Mouse (Mus musculus) heart, postnatal 0 days (tissue): ENCODE data around the gene Vipr1. TPM values are rescaled to one million over a fixed set of nuclear protein-coding genes. Genes with fewer than 3 reads are reported as not detected.
A peak's percentile ranks its signal among the peaks of the same experiment; 100 is the strongest.

Experiments
- ATAC-seq: fragments of 200-750 bp; cut with Nextera tagmentation; 2 replicates; pipeline ENCODE4 v1.8.0; 2017; ENCODE audit warnings: low read depth, moderate number of reproducible peaks, moderate library complexity; ENCODE audit not compliant: insufficient read depth
- DNase-seq: peaks from one replicate; pipeline ENCODE4 v3.0.0-alpha.2; 2016; ENCODE audit warnings: low spot score
- H3K27ac ChIP-seq: fragments of 300-500 bp; sonication (generic); 2 replicates; pipeline ENCODE4 v1.5.1; 2014; ENCODE audit warnings: low read depth, mild to moderate bottlenecking
- H3K27me3 ChIP-seq: fragments of 300-500 bp; sonication (generic); 2 replicates; pipeline ENCODE4 v1.6.1; 2014; ENCODE audit warnings: low read length, mixed read lengths; ENCODE audit not compliant: control insufficient read depth, insufficient read depth
- H3K36me3 ChIP-seq: fragments of 300-500 bp; sonication (generic); replicated peaks from 2 replicates; pipeline ENCODE4 v1.6.1; 2014; ENCODE audit warnings: low read length, mixed read lengths; ENCODE audit not compliant: control insufficient read depth, insufficient read depth
- H3K4me1 ChIP-seq: fragments of 300-500 bp; sonication (generic); 2 replicates; pipeline ENCODE4 v1.6.1; 2014; ENCODE audit warnings: antibody characterized with exemption; ENCODE audit not compliant: control insufficient read depth, insufficient read depth
- H3K4me2 ChIP-seq: fragments of 300-500 bp; sonication (generic); 2 replicates; pipeline ENCODE4 v1.6.1; 2014; ENCODE audit warnings: low read depth, mild to moderate bottlenecking, low read length, moderate library complexity
- H3K4me3 ChIP-seq: fragments of 300-500 bp; sonication (generic); 2 replicates; pipeline ENCODE4 v1.5.1; 2014; ENCODE audit warnings: low read depth, low read length
- H3K9ac ChIP-seq: fragments of 300-500 bp; sonication (generic); replicated peaks from 2 replicates; pipeline ENCODE4 v1.6.1; 2014; ENCODE audit warnings: low read depth, low read length, mixed read lengths
- H3K9me3 ChIP-seq: fragments of 300-500 bp; sonication (generic); replicated peaks from 2 replicates; pipeline ENCODE4 v1.6.1; 2016; ENCODE audit warnings: low read length; ENCODE audit not compliant: control insufficient read depth
- CTCF ChIP-seq: IDR thresholded peaks from 2 replicates; pipeline ENCODE4 v1.5.1; 2016; ENCODE audit warnings: antibody characterized with exemption, control low read depth, low read depth
- EP300 ChIP-seq: IDR thresholded peaks from 2 replicates; pipeline ENCODE4 v1.6.1; 2016; ENCODE audit warnings: antibody characterized with exemption, low read depth
- WGBS: fragments of 180-500 bp; shearing (Covaris S2); extraction: QIAGEN DNeasy Blood & Tissue Kit; methylation state at CpG from one replicate; pipeline ENCODE4 v1.1.7; 2014; 5-methylcytosine and 5-hydroxymethylcytosine counted together
- polyA plus RNA-seq: library from polyadenylated mRNA; unstranded; fragments of >200 nt; fragmentation: Nextera tagmentation; extraction: Ambion mirVana; gene quantifications from 2 replicates; pipeline ENCODE4 v1.2.1, GENCODE M21; 2015
- total RNA-seq: library from RNA; depleted of rRNA; stranded (reverse); fragments of >200 nt; gene quantifications from 2 replicates; pipeline ENCODE4 v1.2.3, GENCODE M21; 2014; ENCODE audit warnings: low replicate concordance

The Vipr1 gene
- total and polyA plus RNA-seq, 2 experiments from 2014 or later = 0.40 to 1.3 TPM

GRCm38 (mm10) chr9:121599551-121599950 is 43.0 kb upstream of the Vipr1 start:
- Histone ChIP-seq H3K9me3 (no peaks in the 10 kb centered on the region), H3K4me2 (no peak overlapping the region), H3K9ac (no peak overlapping the region), H3K4me3 (no peak overlapping the region), H3K4me1 (no peaks in the 10 kb centered on the region), H3K27me3 (no peaks in the 10 kb centered on the region), H3K36me3 (no peaks in the 10 kb centered on the region), H3K27ac (no peak overlapping the region)
- DNase-seq (no peak), ATAC-seq (no peak)
- 80% methylated on average over 6 of the region's 6 CpGs for WGBS
- TF ChIP-seq CTCF = no peak
- TF ChIP-seq EP300 = no peak

DNA sequence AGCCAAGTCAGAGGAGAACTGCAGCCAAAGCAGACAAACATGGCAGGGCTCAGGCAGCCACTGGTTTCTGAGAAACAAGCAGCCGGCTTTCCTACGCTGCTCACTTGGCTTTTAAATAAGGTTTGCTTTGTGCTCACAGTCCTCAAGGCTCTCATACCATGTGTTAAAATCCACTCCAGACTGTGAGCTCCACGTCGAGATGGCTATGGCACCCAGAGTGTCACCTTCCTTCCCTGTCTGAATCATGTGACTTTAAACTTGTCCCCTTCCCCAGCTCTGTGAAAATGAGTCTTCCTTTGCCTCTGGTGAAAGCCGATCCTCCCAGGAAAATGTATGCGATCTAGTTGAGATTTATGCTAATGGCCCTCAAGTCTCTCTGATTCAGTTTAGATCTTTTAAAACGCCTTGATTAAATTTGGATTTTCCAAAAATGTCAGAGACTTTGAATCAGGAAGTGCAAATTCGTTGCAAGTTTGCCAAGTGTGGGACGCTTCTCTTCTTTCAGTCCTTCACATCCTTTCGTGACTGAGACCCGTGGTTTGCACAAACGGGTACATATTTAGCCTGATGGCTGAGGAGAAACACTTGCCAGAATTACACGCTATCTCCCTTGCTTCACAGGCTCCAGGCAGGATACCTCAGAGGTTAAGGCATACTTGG is 42.2 kb upstream of the Vipr1 start:
- 37% methylated on average over 13 of the region's 13 CpGs for WGBS
- no peak for ATAC-seq
- H3K36me3 ChIP-seq = no peaks in the 10 kb centered on the region
- no peak for DNase-seq
- no peak for TF ChIP-seq EP300
- no peak for TF ChIP-seq CTCF
- 0 out of 2 replicates have a peak overlapping the region, but pooled peaks have one; percentile 20 for H3K27ac ChIP-seq
- no peaks in the 10 kb centered on the region for H3K27me3 ChIP-seq
- no peaks in the 10 kb centered on the region for H3K9me3 ChIP-seq
- no peak overlapping the region for H3K4me2 ChIP-seq
- no peaks in the 10 kb centered on the region for H3K4me1 ChIP-seq
- H3K4me3 ChIP-seq = no peak overlapping the region
- H3K9ac ChIP-seq = no peak overlapping the region

DNA sequence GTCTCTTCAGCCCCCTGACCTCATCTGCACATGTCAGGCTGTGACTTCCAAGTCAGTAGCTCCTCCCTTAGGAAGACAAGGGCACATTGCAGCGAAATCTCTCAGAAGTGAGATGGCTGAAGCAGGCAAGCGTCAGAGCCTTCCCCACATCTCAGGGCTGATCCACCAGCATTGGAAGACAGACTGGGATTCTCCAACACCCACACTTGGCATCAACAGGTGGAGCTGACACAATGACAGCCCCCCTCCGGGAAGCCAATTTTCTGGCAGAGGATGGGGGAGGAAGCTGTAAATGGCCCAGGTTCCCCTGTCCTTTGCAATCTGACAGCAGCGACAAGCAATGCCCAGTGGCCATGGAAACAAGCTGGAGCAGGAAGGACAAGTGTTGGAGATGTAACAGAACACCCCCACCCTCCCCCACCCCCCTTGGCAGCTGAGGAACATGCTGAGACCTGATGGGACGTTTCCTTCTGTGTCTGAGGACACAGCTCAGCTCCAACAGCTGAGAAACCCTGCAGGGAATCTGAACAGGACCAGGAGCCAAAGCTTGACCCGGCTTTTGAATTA is 41.6 kb upstream of the Vipr1 start:
- Histone ChIP-seq H3K4me1 (no peaks in the 10 kb centered on the region), H3K4me3 (no peak overlapping the region), H3K36me3 (no peaks in the 10 kb centered on the region), H3K27ac (no peak overlapping the region), H3K9ac (no peak overlapping the region), H3K27me3 (no peaks in the 10 kb centered on the region), H3K9me3 (no peaks in the 10 kb centered on the region), H3K4me2 (no peak overlapping the region)
- TF ChIP-seq CTCF (no peak), EP300 (no peak)
- ATAC-seq (peak; percentile 25), DNase-seq (peak; percentile 31)
- WGBS = 13% methylated on average over 6 of the region's 6 CpGs

DNA sequence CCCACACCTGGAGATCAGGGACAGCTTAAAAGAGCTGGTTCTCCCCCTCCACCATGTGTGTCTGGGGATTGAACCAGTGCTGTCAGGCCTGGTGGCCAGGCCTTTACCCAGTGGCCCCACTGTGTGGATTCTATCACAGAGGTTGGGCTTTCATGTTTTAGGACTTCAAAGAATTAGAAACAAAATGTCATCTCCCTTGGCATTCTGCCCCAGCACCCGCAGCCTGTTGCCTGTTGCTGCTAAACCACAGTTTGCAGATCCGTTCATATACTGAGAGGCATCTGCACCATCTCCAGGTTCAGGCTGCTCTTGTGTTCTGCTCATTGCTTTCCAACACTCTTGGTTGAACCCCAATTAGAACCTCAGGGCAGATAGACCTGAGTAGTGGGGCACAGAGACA is 40.1 kb upstream of the Vipr1 start:
- no peak for ATAC-seq
- H3K4me3 ChIP-seq = no peak overlapping the region
- H3K27ac ChIP-seq = no peak overlapping the region
- TF ChIP-seq EP300 = no peak
- TF ChIP-seq CTCF = no peak
- no peaks in the 10 kb centered on the region for H3K9me3 ChIP-seq
- no peaks in the 10 kb centered on the region for H3K4me1 ChIP-seq
- WGBS = 86% methylated on average over 2 of the region's 2 CpGs
- 0 out of 2 replicates have a peak, but pooled peaks cover 2% of the 10 kb centered on the region for H3K27me3 ChIP-seq
- H3K36me3 ChIP-seq = no peaks in the 10 kb centered on the region
- no peak overlapping the region for H3K9ac ChIP-seq
- H3K4me2 ChIP-seq = no peak overlapping the region
- peak; percentile 1 for DNase-seq

DNA sequence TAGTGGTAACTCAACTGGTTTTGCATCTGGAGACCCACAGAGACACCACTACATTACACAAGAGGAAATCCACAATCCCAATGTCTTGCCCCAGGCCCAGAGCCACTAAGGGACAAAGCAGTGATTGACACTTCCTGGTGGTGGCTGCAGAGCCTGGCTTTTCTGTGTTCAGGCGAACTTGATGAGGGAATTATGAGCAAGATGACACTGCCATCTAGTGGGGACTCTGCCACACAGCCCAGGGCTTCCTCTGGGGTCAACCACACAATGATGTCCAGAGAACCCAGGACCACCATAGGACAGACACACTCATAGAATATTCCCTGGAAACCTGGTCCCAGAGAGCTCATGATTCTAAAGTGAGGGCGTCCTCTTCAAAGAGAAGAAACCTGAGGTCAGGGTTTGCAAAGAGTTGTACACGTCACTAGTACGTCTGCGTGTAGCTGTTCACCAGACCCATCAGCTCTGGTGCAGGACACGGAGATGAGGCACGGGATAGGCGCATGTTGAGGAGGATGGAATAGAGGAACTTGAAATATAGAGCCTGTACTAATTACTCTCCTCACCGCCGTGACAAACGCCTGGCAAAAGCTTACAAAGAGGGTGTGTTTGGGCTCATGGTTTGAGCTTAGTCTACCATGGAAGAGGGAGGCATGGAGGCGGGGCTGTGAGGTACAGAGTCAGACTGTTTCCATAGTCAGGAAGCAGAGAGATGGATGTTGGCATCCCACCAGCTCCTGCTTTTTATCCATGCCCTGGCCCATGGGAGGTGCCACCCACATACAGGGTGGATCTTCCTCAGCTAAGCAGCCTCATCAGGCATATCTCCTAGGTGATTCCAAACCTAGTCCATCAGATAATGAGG is 36.9 kb upstream of the Vipr1 start:
- TF ChIP-seq EP300 (no peak), CTCF (peak; percentile 93)
- ATAC-seq = peak; percentile 67; the same call in 1 of the 2 replicates

More for the DNA sequence above, 36.9 kb upstream of the Vipr1 start:
- Histone ChIP-seq H3K4me1 (no peaks in the 10 kb centered on the region), H3K9ac (no peak overlapping the region), H3K36me3 (no peaks in the 10 kb centered on the region), H3K4me3 (no peak overlapping the region), H3K27me3 (0 out of 2 replicates have a peak, but pooled peaks cover 3% of the 10 kb centered on the region), H3K27ac (no peak overlapping the region), H3K9me3 (no peaks in the 10 kb centered on the region), H3K4me2 (no peak overlapping the region)
- WGBS = 47% methylated on average over 12 of the region's 12 CpGs
- DNase-seq = peak; percentile 80
